Mouse (Mus musculus): ENCODE results near the gene Dbi.

The Dbi gene

GRCm38 (mm10) chr1:120083921-120084517 lies 36.9 kb downstream of the Dbi start:
- DNase-seq (ENCODE audit: low read depth), result no peak

- DNase-seq (ENCODE audit: low read depth), result peak; percentile 17
Measured at GRCm38 (mm10) chr1:120082957-120083585, 37.8 kb downstream of the Dbi start.

GRCm38 (mm10) chr1:120080632-120081031 lies 40.2 kb downstream of the Dbi start:
- peak; percentile 57 for DNase-seq (ENCODE audit: low read depth)

GRCm38 (mm10) chr1:120077746-120078410 lies 43.0 kb downstream of the Dbi start:
- DNase-seq (ENCODE audit: low read depth), result no peak

- peak; percentile 29 for DNase-seq (ENCODE audit: low read depth)
Measured at GRCm38 (mm10) chr1:120075507-120075906, 45.4 kb downstream of the Dbi start.

- no peak for DNase-seq (ENCODE audit: low read depth)
Measured at GRCm38 (mm10) chr1:120074931-120075330, 45.9 kb downstream of the Dbi start.

- peak; percentile 42 for DNase-seq (ENCODE audit: low read depth)
Measured at GRCm38 (mm10) chr1:120074307-120074702, 46.6 kb downstream of the Dbi start.

GRCm38 (mm10) chr1:120073519-120074306 lies 47.2 kb downstream of the Dbi start, which contains the start of gene Tmem37:
Gene Tmem37, minus strand, starts transcription at chr1:120074074.
- peak; percentile 83 for DNase-seq (ENCODE audit: low read depth)

GRCm38 (mm10) chr1:120072900-120073299 lies 48.0 kb downstream of the Dbi start:
- no peak for DNase-seq (ENCODE audit: low read depth)

GRCm38 (mm10) chr1:120071133-120071532 lies 49.7 kb downstream of the Dbi start:
- no peak for DNase-seq (ENCODE audit: low read depth)

GRCm38 (mm10) chr1:120070168-120070567 lies 50.7 kb downstream of the Dbi start:
- DNase-seq (ENCODE audit: low read depth), result no peak

GRCm38 (mm10) chr1:120069120-120069519 lies 51.8 kb downstream of the Dbi start:
- DNase-seq (ENCODE audit: low read depth), result no peak

- no peak for DNase-seq (ENCODE audit: low read depth)
Measured at GRCm38 (mm10) chr1:120066625-120067024, 54.3 kb downstream of the Dbi start.

GRCm38 (mm10) chr1:120066159-120066558 lies 54.7 kb downstream of the Dbi start:
- DNase-seq (ENCODE audit: low read depth), result no peak

GRCm38 (mm10) chr1:120064036-120064682 lies 56.7 kb downstream of the Dbi start:
- DNase-seq (ENCODE audit: low read depth), result no peak

Data from 416B (cell line).